Mouse (Mus musculus): ENCODE results near the gene Ap3b1. TPM values are rescaled to one million over a fixed set of nuclear protein-coding genes. Genes with fewer than 3 reads are reported as not detected.
A peak's percentile ranks its signal among the peaks of the same experiment; 100 is the strongest.
"Not testable (repeated sequence)": the region's sequence is repeated elsewhere in the genome, so short reads cannot be mapped to it uniquely, and the experiment has no call there.

Ap3b1 gene
- polyA plus RNA-seq, 1 experiment from 2014 or later: 51.4 TPM

GRCm38 (mm10) chr13:94354584-94354983 is 4.2 kb upstream of the Ap3b1 start:
- peaks cover 3% of the 10 kb centered on the region; the same call in 1 of the 2 replicates for H3K4me1 ChIP-seq
- whole genome bisulfite sequencing: 72% methylated on average over 3 of the region's 3 CpGs

GRCm38 (mm10) chr13:94358101-94358400 is 709 bp upstream of the Ap3b1 start:
- WGBS: 2% methylated on average over 9 of the region's 9 CpGs
- no peak for ATAC-seq (ENCODE audit: insufficient number of reproducible peaks, insufficient read depth, low FRiP score, low TSS enrichment)

More at GRCm38 (mm10) chr13:94354584-94354983, 4.2 kb upstream of the Ap3b1 start:
- H3K9me3 ChIP-seq: no peaks in the 10 kb centered on the region
- no peak overlapping the region for H3K9ac ChIP-seq
- H3K27me3 ChIP-seq: no peaks in the 10 kb centered on the region
- H3K4me2 ChIP-seq (replicated peaks): no peak overlapping the region
- no peak overlapping the region for H3K4me3 ChIP-seq
- ATAC-seq (ENCODE audit: insufficient number of reproducible peaks, insufficient read depth, low FRiP score, low TSS enrichment): no peak
- no peak overlapping the region for H3K27ac ChIP-seq
- H3K36me3 ChIP-seq: no peaks in the 10 kb centered on the region

GRCm38 (mm10) chr13:94359282-94359920 is 641 bp downstream of the Ap3b1 start:
- WGBS: 16% methylated on average over 25 of the region's 25 CpGs
- no peaks in the 10 kb centered on the region for H3K9me3 ChIP-seq
- H3K4me3 ChIP-seq: peak overlapping the region; percentile 90
- 0 out of 2 replicates have a peak, but pooled peaks cover 3% of the 10 kb centered on the region for H3K36me3 ChIP-seq
- peak overlapping the region; percentile 91 for H3K9ac ChIP-seq
- peak overlapping the region; percentile 88 for H3K27ac ChIP-seq
- peak; percentile 50 for ATAC-seq (ENCODE audit: insufficient number of reproducible peaks, insufficient read depth, low FRiP score, low TSS enrichment)
- no peaks in the 10 kb centered on the region for H3K27me3 ChIP-seq
- peak overlapping the region; percentile 70 for H3K4me2 ChIP-seq (replicated peaks)
- H3K4me1 ChIP-seq: peaks cover 3% of the 10 kb centered on the region; the same call in 1 of the 2 replicates

More at GRCm38 (mm10) chr13:94358101-94358400, 709 bp upstream of the Ap3b1 start:
- H3K9me3 ChIP-seq: no peaks in the 10 kb centered on the region
- H3K9ac ChIP-seq: peak overlapping the region; percentile 91
- peak overlapping the region; percentile 88 for H3K27ac ChIP-seq
- H3K4me1 ChIP-seq: peaks cover 3% of the 10 kb centered on the region; the same call in 1 of the 2 replicates
- no peaks in the 10 kb centered on the region for H3K36me3 ChIP-seq
- no peaks in the 10 kb centered on the region for H3K27me3 ChIP-seq
- H3K4me3 ChIP-seq: peak overlapping the region; percentile 90
- H3K4me2 ChIP-seq (replicated peaks): peak overlapping the region; percentile 70

- H3K4me1 ChIP-seq; H3K9me3 ChIP-seq; H3K4me2 ChIP-seq (replicated peaks); H3K36me3 ChIP-seq; H3K9ac ChIP-seq; ATAC-seq (ENCODE audit: insufficient number of reproducible peaks, insufficient read depth, low FRiP score, low TSS enrichment); H3K27me3 ChIP-seq; H3K4me3 ChIP-seq; H3K27ac ChIP-seq: not testable (repeated sequence)
- WGBS: 87% methylated on average over 10 of the region's 10 CpGs
These were observed 2.3 kb downstream of the Ap3b1 start for GRCm38 (mm10) chr13:94361013-94361580.

- H3K27me3 ChIP-seq: no peaks in the 10 kb centered on the region
- no peak overlapping the region for H3K4me3 ChIP-seq
- ATAC-seq (ENCODE audit: insufficient number of reproducible peaks, insufficient read depth, low FRiP score, low TSS enrichment): no peak
- no peaks in the 10 kb centered on the region for H3K9me3 ChIP-seq
- no peak overlapping the region for H3K4me2 ChIP-seq (replicated peaks)
- no peak overlapping the region for H3K27ac ChIP-seq
- H3K9ac ChIP-seq: no peak overlapping the region
- H3K36me3 ChIP-seq: 0 out of 2 replicates have a peak, but pooled peaks cover 3% of the 10 kb centered on the region
- H3K4me1 ChIP-seq: no peaks in the 10 kb centered on the region; the same call in 1 of the 2 replicates
- 81% methylated on average over 2 of the region's 2 CpGs for WGBS
These were observed 5.6 kb downstream of the Ap3b1 start for GRCm38 (mm10) chr13:94364336-94364735.

GRCm38 (mm10) chr13:94365108-94365907 is 6.5 kb downstream of the Ap3b1 start:
- Histone ChIP-seq H3K36me3 (0 out of 2 replicates have a peak, but pooled peaks cover 3% of the 10 kb centered on the region), H3K4me3 (no peak overlapping the region), H3K4me1 (no peaks in the 10 kb centered on the region), H3K9me3 (no peaks in the 10 kb centered on the region), H3K9ac (no peak overlapping the region), H3K27ac (no peak overlapping the region), H3K4me2 (replicated peaks) (no peak overlapping the region), H3K27me3 (no peaks in the 10 kb centered on the region)
- no peak for ATAC-seq (ENCODE audit: insufficient number of reproducible peaks, insufficient read depth, low FRiP score, low TSS enrichment)
- WGBS: 89% methylated on average over 13 of the region's 13 CpGs

- no peak for ATAC-seq (ENCODE audit: insufficient number of reproducible peaks, insufficient read depth, low FRiP score, low TSS enrichment)
- Histone ChIP-seq H3K4me2 (replicated peaks) (no peak overlapping the region), H3K9me3 (no peaks in the 10 kb centered on the region), H3K27ac (no peak overlapping the region), H3K36me3 (0 out of 2 replicates have a peak, but pooled peaks cover 3% of the 10 kb centered on the region), H3K9ac (no peak overlapping the region), H3K27me3 (no peaks in the 10 kb centered on the region), H3K4me1 (no peaks in the 10 kb centered on the region), H3K4me3 (no peak overlapping the region)
- WGBS: 97% methylated on average over 2 of the region's 2 CpGs
These were observed 9.1 kb downstream of the Ap3b1 start for GRCm38 (mm10) chr13:94367869-94368268.

GRCm38 (mm10) chr13:94370521-94370920 is 11.8 kb downstream of the Ap3b1 start:
- WGBS: 92% methylated on average over 10 of the region's 10 CpGs
- H3K27ac ChIP-seq: no peak overlapping the region
- H3K4me2 ChIP-seq (replicated peaks): no peak overlapping the region
- no peak overlapping the region for H3K4me3 ChIP-seq
- no peaks in the 10 kb centered on the region for H3K4me1 ChIP-seq
- ATAC-seq (ENCODE audit: insufficient number of reproducible peaks, insufficient read depth, low FRiP score, low TSS enrichment): no peak
- H3K9ac ChIP-seq: no peak overlapping the region
- H3K36me3 ChIP-seq: no peaks in the 10 kb centered on the region; the same call in 1 of the 2 replicates
- no peaks in the 10 kb centered on the region for H3K27me3 ChIP-seq
- no peaks in the 10 kb centered on the region for H3K9me3 ChIP-seq

- 72% methylated on average over 7 of the region's 7 CpGs for WGBS
- ATAC-seq (ENCODE audit: insufficient number of reproducible peaks, insufficient read depth, low FRiP score, low TSS enrichment): no peak
These were observed 13.3 kb downstream of the Ap3b1 start for GRCm38 (mm10) chr13:94372066-94372465.

GRCm38 (mm10) chr13:94374131-94374530 is 15.4 kb downstream of the Ap3b1 start:
- ATAC-seq (ENCODE audit: insufficient number of reproducible peaks, insufficient read depth, low FRiP score, low TSS enrichment): no peak
- no peak overlapping the region for H3K4me3 ChIP-seq
- no peak overlapping the region for H3K4me2 ChIP-seq (replicated peaks)
- 91% methylated on average over 3 of the region's 3 CpGs for WGBS
- H3K9me3 ChIP-seq: no peaks in the 10 kb centered on the region
- H3K27me3 ChIP-seq: no peaks in the 10 kb centered on the region
- H3K9ac ChIP-seq: no peak overlapping the region
- no peaks in the 10 kb centered on the region; the same call in 1 of the 2 replicates for H3K36me3 ChIP-seq
- H3K4me1 ChIP-seq: peaks cover 11% of the 10 kb centered on the region; the same call in 1 of the 2 replicates
- H3K27ac ChIP-seq: no peak overlapping the region

More at GRCm38 (mm10) chr13:94372066-94372465, 13.3 kb downstream of the Ap3b1 start:
- Histone ChIP-seq H3K9ac (no peak overlapping the region), H3K4me3 (no peak overlapping the region), H3K36me3 (no peaks in the 10 kb centered on the region; the same call in 1 of the 2 replicates), H3K4me2 (replicated peaks) (no peak overlapping the region), H3K9me3 (no peaks in the 10 kb centered on the region), H3K27me3 (no peaks in the 10 kb centered on the region), H3K4me1 (no peaks in the 10 kb centered on the region), H3K27ac (no peak overlapping the region)

GRCm38 (mm10) chr13:94375526-94376390 is 17.0 kb downstream of the Ap3b1 start:
- no peaks in the 10 kb centered on the region for H3K27me3 ChIP-seq
- ATAC-seq (ENCODE audit: insufficient number of reproducible peaks, insufficient read depth, low FRiP score, low TSS enrichment): no peak
- no peak overlapping the region for H3K27ac ChIP-seq
- H3K4me2 ChIP-seq (replicated peaks): no peak overlapping the region
- no peaks in the 10 kb centered on the region for H3K9me3 ChIP-seq
- no peak overlapping the region for H3K9ac ChIP-seq
- peaks cover 11% of the 10 kb centered on the region; the same call in 1 of the 2 replicates for H3K4me1 ChIP-seq
- H3K4me3 ChIP-seq: no peak overlapping the region
- H3K36me3 ChIP-seq: no peaks in the 10 kb centered on the region; the same call in 1 of the 2 replicates
- WGBS: 89% methylated on average over 7 of the region's 7 CpGs
